Mouse (Mus musculus): ENCODE measurements around the gene Hif3a. TPM values are rescaled to one million over a fixed set of nuclear protein-coding genes. Genes with fewer than 3 reads are reported as not detected.

The Hif3a gene
- polyA plus RNA-seq, 1 experiment from 2014 or later = 31.6 TPM

- 89% methylated on average over 4 of the region's 4 CpGs for WGBS (ENCODE audit: insufficient replicate concordance)
- H3K4me1 ChIP-seq (ENCODE audit: control insufficient read depth, insufficient read depth, low read length) = peaks cover 51% of the 10 kb centered on the region
Measured at GRCm38 (mm10) chr7:16995345-16995744, 66.9 kb downstream of the Hif3a start.

GRCm38 (mm10) chr7:16994400-16994799 is 67.8 kb downstream of the Hif3a start:
- H3K27me3 ChIP-seq (ENCODE audit: control insufficient read depth, insufficient read depth, low read length) = no peaks in the 10 kb centered on the region
- 3% methylated on average over 20 of the region's 20 CpGs for WGBS (ENCODE audit: insufficient replicate concordance)
- no peak for ATAC-seq (replicated peaks; ENCODE audit: insufficient number of reproducible peaks, low FRiP score, low TSS enrichment)
- H3K9ac ChIP-seq (ENCODE audit: low read depth, low read length) = peak overlapping the region; percentile 95
- H3K27ac ChIP-seq (ENCODE audit: low read depth, low read length) = peak overlapping the region; percentile 93
- H3K4me2 ChIP-seq = peak overlapping the region; percentile 93
- H3K9me3 ChIP-seq (replicated peaks; ENCODE audit: control insufficient read depth, low read length) = no peaks in the 10 kb centered on the region
- H3K4me3 ChIP-seq (ENCODE audit: low read depth, low read length) = peak overlapping the region; percentile 82
- peaks cover 53% of the 10 kb centered on the region for H3K4me1 ChIP-seq (ENCODE audit: control insufficient read depth, insufficient read depth, low read length)
- peaks cover 19% of the 10 kb centered on the region for H3K36me3 ChIP-seq (ENCODE audit: control insufficient read depth, insufficient read depth, low read length)

More at GRCm38 (mm10) chr7:16995345-16995744, 66.9 kb downstream of the Hif3a start:
- ATAC-seq (replicated peaks; ENCODE audit: insufficient number of reproducible peaks, low FRiP score, low TSS enrichment) = no peak
- H3K27ac ChIP-seq (ENCODE audit: low read depth, low read length) = no peak overlapping the region
- peak overlapping the region; percentile 93 for H3K4me2 ChIP-seq
- no peaks in the 10 kb centered on the region for H3K9me3 ChIP-seq (replicated peaks; ENCODE audit: control insufficient read depth, low read length)
- H3K27me3 ChIP-seq (ENCODE audit: control insufficient read depth, insufficient read depth, low read length) = no peaks in the 10 kb centered on the region
- peak overlapping the region; percentile 82 for H3K4me3 ChIP-seq (ENCODE audit: low read depth, low read length)
- peak overlapping the region; percentile 95 for H3K9ac ChIP-seq (ENCODE audit: low read depth, low read length)
- H3K36me3 ChIP-seq (ENCODE audit: control insufficient read depth, insufficient read depth, low read length) = peaks cover 21% of the 10 kb centered on the region

- peak overlapping the region; percentile 93 for H3K4me2 ChIP-seq
- peaks cover 52% of the 10 kb centered on the region for H3K4me1 ChIP-seq (ENCODE audit: control insufficient read depth, insufficient read depth, low read length)
- H3K9ac ChIP-seq (ENCODE audit: low read depth, low read length) = peak overlapping the region; percentile 95
- no peaks in the 10 kb centered on the region for H3K27me3 ChIP-seq (ENCODE audit: control insufficient read depth, insufficient read depth, low read length)
- peak overlapping the region; percentile 93 for H3K27ac ChIP-seq (ENCODE audit: low read depth, low read length)
- under 1% methylated on average over 26 of the region's 27 CpGs for WGBS (ENCODE audit: insufficient replicate concordance)
- peak overlapping the region; percentile 82 for H3K4me3 ChIP-seq (ENCODE audit: low read depth, low read length)
- ATAC-seq (replicated peaks; ENCODE audit: insufficient number of reproducible peaks, low FRiP score, low TSS enrichment) = peak; percentile 92
- H3K9me3 ChIP-seq (replicated peaks; ENCODE audit: control insufficient read depth, low read length) = no peaks in the 10 kb centered on the region
- H3K36me3 ChIP-seq (ENCODE audit: control insufficient read depth, insufficient read depth, low read length) = peaks cover 17% of the 10 kb centered on the region
Measured at GRCm38 (mm10) chr7:16993651-16994399, 68.4 kb downstream of the Hif3a start.

- Histone ChIP-seq H3K27ac (ENCODE audit: low read depth, low read length) (peak within 1 kb of the TSS; percentile 93), H3K36me3 (ENCODE audit: control insufficient read depth, insufficient read depth, low read length) (peaks cover 8% of the 10 kb centered on the region; the same call in 1 of the 2 replicates), H3K4me2 (peak within 1 kb of the TSS; percentile 93), H3K9me3 (replicated peaks; ENCODE audit: control insufficient read depth, low read length) (no peaks in the 10 kb centered on the region), H3K9ac (ENCODE audit: low read depth, low read length) (peak within 1 kb of the TSS; percentile 62), H3K4me1 (ENCODE audit: control insufficient read depth, insufficient read depth, low read length) (peaks cover 42% of the 10 kb centered on the region), H3K27me3 (ENCODE audit: control insufficient read depth, insufficient read depth, low read length) (no peaks in the 10 kb centered on the region), H3K4me3 (ENCODE audit: low read depth, low read length) (peak within 1 kb of the TSS; percentile 82)
- ATAC-seq (replicated peaks; ENCODE audit: insufficient number of reproducible peaks, low FRiP score, low TSS enrichment) = no peak
- WGBS (ENCODE audit: insufficient replicate concordance) = 91% methylated on average over 5 of the region's 5 CpGs
Measured at GRCm38 (mm10) chr7:16992451-16992807, 69.8 kb downstream of the Hif3a start, which contains the start of gene Ccdc8. Ccdc8 (plus strand) TSS chr7:16992708.

- 61% methylated on average over 18 of the region's 18 CpGs for WGBS (ENCODE audit: insufficient replicate concordance)
- Histone ChIP-seq H3K9ac (ENCODE audit: low read depth, low read length) (peak overlapping the region; percentile 62), H3K4me3 (ENCODE audit: low read depth, low read length) (no peak overlapping the region), H3K9me3 (replicated peaks; ENCODE audit: control insufficient read depth, low read length) (no peaks in the 10 kb centered on the region), H3K27ac (ENCODE audit: low read depth, low read length) (peak overlapping the region; percentile 91), H3K36me3 (ENCODE audit: control insufficient read depth, insufficient read depth, low read length) (0 out of 2 replicates have a peak, but pooled peaks cover 4% of the 10 kb centered on the region), H3K27me3 (ENCODE audit: control insufficient read depth, insufficient read depth, low read length) (no peaks in the 10 kb centered on the region), H3K4me1 (ENCODE audit: control insufficient read depth, insufficient read depth, low read length) (peaks cover 39% of the 10 kb centered on the region), H3K4me2 (peak overlapping the region; percentile 47)
- ATAC-seq (replicated peaks; ENCODE audit: insufficient number of reproducible peaks, low FRiP score, low TSS enrichment) = peak; percentile 40; the same call in 1 of the 2 replicates
Measured at GRCm38 (mm10) chr7:16991681-16992450, 70.4 kb downstream of the Hif3a start.

- no peaks in the 10 kb centered on the region for H3K36me3 ChIP-seq (ENCODE audit: control insufficient read depth, insufficient read depth, low read length)
- H3K27me3 ChIP-seq (ENCODE audit: control insufficient read depth, insufficient read depth, low read length) = no peaks in the 10 kb centered on the region
- H3K4me2 ChIP-seq = peak overlapping the region; percentile 31
- H3K4me3 ChIP-seq (ENCODE audit: low read depth, low read length) = no peak overlapping the region
- no peaks in the 10 kb centered on the region for H3K9me3 ChIP-seq (replicated peaks; ENCODE audit: control insufficient read depth, low read length)
- H3K4me1 ChIP-seq (ENCODE audit: control insufficient read depth, insufficient read depth, low read length) = peaks cover 24% of the 10 kb centered on the region
- WGBS (ENCODE audit: insufficient replicate concordance) = 32% methylated on average over 15 of the region's 15 CpGs
- peak overlapping the region; percentile 62 for H3K27ac ChIP-seq (ENCODE audit: low read depth, low read length)
- H3K9ac ChIP-seq (ENCODE audit: low read depth, low read length) = peak overlapping the region; percentile 40; the same call in 1 of the 2 replicates
- no peak for ATAC-seq (replicated peaks; ENCODE audit: insufficient number of reproducible peaks, low FRiP score, low TSS enrichment)
Measured at GRCm38 (mm10) chr7:16990006-16990744, 72.1 kb downstream of the Hif3a start.

GRCm38 (mm10) chr7:16988405-16988804 is 73.8 kb downstream of the Hif3a start:
- no peak overlapping the region for H3K4me2 ChIP-seq
- H3K4me3 ChIP-seq (ENCODE audit: low read depth, low read length) = no peak overlapping the region
- H3K27ac ChIP-seq (ENCODE audit: low read depth, low read length) = no peak overlapping the region
- H3K27me3 ChIP-seq (ENCODE audit: control insufficient read depth, insufficient read depth, low read length) = no peaks in the 10 kb centered on the region
- no peaks in the 10 kb centered on the region for H3K36me3 ChIP-seq (ENCODE audit: control insufficient read depth, insufficient read depth, low read length)
- 54% methylated on average over 3 of the region's 3 CpGs for WGBS (ENCODE audit: insufficient replicate concordance)
- H3K9ac ChIP-seq (ENCODE audit: low read depth, low read length) = no peak overlapping the region
- H3K4me1 ChIP-seq (ENCODE audit: control insufficient read depth, insufficient read depth, low read length) = peaks cover 18% of the 10 kb centered on the region
- H3K9me3 ChIP-seq (replicated peaks; ENCODE audit: control insufficient read depth, low read length) = no peaks in the 10 kb centered on the region
- ATAC-seq (replicated peaks; ENCODE audit: insufficient number of reproducible peaks, low FRiP score, low TSS enrichment) = no peak

- H3K36me3 ChIP-seq (ENCODE audit: control insufficient read depth, insufficient read depth, low read length) = no peaks in the 10 kb centered on the region
- no peak for ATAC-seq (replicated peaks; ENCODE audit: insufficient number of reproducible peaks, low FRiP score, low TSS enrichment)
- no peaks in the 10 kb centered on the region for H3K27me3 ChIP-seq (ENCODE audit: control insufficient read depth, insufficient read depth, low read length)
- H3K4me2 ChIP-seq = no peak overlapping the region
- H3K4me1 ChIP-seq (ENCODE audit: control insufficient read depth, insufficient read depth, low read length) = peaks cover 25% of the 10 kb centered on the region
- no peaks in the 10 kb centered on the region for H3K9me3 ChIP-seq (replicated peaks; ENCODE audit: control insufficient read depth, low read length)
- H3K27ac ChIP-seq (ENCODE audit: low read depth, low read length) = no peak overlapping the region
- H3K9ac ChIP-seq (ENCODE audit: low read depth, low read length) = no peak overlapping the region
- no peak overlapping the region for H3K4me3 ChIP-seq (ENCODE audit: low read depth, low read length)
- WGBS (ENCODE audit: insufficient replicate concordance) = 53% methylated on average over 7 of the region's 7 CpGs
Measured at GRCm38 (mm10) chr7:16987541-16988149, 74.6 kb downstream of the Hif3a start.

Data from heart, embryonic 11.5 days (tissue).